Mouse (Mus musculus) thymus, adult 2 months (tissue): ENCODE measurements around the gene Selplg.

ENCODE experiments used
- CTCF ChIP-seq: fragments of 200-500 bp; IDR thresholded peaks from 2 replicates; pipeline ENCODE4 v1.5.1; 2012; ENCODE audit warnings: mild to moderate bottlenecking, control low read depth, low read length, moderate library complexity, borderline replicate concordance; ENCODE audit not compliant: control insufficient read depth, poor library complexity, insufficient read depth; ENCODE audit errors: extremely low read depth
- POLR2A ChIP-seq: fragments of 200-500 bp; IDR thresholded peaks from 2 replicates; pipeline ENCODE4 v1.6.1; 2012; ENCODE audit warnings: mild to moderate bottlenecking, low read length, control low read depth, moderate library complexity; ENCODE audit not compliant: control insufficient read depth, poor library complexity, insufficient read depth; ENCODE audit errors: extremely low read depth

DNA sequence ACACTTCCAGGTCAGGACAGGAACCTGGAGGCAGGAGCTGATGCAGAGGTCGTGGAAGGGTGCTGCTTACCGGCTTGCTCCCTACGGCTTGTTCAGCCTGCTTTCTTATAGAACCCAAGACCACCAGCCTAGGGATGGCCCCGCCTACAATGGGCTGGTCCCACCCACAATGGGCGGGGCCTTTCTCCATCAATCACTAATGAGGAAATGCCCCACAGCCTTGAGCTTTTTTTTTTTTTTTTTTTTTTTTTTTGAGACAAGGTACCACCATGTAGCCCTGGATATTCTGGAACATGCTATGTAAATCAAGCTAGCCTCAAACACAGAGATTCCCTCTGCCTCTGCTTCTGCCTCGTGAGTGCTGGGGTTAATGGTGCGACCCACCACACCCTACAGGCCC lies 50.6 kb downstream of the Selplg start:
- TF ChIP-seq CTCF (no peak), POLR2A (no peak)
